Mouse (Mus musculus): ENCODE measurements at regions not wholly inside any gene's neighbourhood (a gene's known extent, or its start where the extent isn't known, plus 50 kb on each side); places are given as distances from the start of the nearest gene placed in this dataset.

DNA sequence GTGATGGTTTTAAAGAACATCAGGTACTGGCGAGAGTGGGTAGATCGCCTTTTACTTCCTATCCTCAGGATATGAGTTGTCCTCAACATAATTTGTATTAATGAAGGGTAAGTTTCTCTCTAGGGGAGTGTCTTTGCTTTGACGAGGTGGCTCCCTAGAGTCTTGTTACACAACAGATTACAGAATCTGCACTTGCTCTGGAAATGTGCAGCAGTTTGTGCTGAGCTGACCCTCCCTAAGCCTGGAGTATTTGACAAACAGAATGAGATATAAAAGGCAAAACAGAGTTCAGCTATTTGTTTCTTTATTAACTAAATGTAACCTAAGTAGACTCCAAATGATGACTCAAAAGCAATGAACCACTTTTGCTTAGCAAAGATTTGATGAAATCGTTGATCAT lies 136.8 kb upstream of the Mocs2 start:
- H3K4me3 ChIP-seq (replicated peaks): no peak overlapping the region
- H3K4me2 ChIP-seq (replicated peaks): no peak overlapping the region
- no peaks in the 10 kb centered on the region for H3K9me3 ChIP-seq
- no peak for ATAC-seq
- no peaks in the 10 kb centered on the region for H3K4me1 ChIP-seq (replicated peaks)
- no peak overlapping the region for H3K27ac ChIP-seq
- no peaks in the 10 kb centered on the region for H3K27me3 ChIP-seq
- no peaks in the 10 kb centered on the region for H3K36me3 ChIP-seq
- no peak overlapping the region for H3K9ac ChIP-seq (replicated peaks)
- WGBS: 78% methylated on average over 4 of the region's 4 CpGs

GRCm38 (mm10) chr13:114681887-114682286 lies 136.1 kb upstream of the Mocs2 start:
- Histone ChIP-seq H3K9me3 (no peaks in the 10 kb centered on the region), H3K4me2 (replicated peaks) (no peak overlapping the region), H3K4me1 (replicated peaks) (no peaks in the 10 kb centered on the region), H3K9ac (replicated peaks) (no peak overlapping the region), H3K36me3 (no peaks in the 10 kb centered on the region), H3K4me3 (replicated peaks) (no peak overlapping the region), H3K27ac (no peak overlapping the region), H3K27me3 (no peaks in the 10 kb centered on the region)
- WGBS: 90% methylated on average over 4 of the region's 4 CpGs
- ATAC-seq: no peak

DNA sequence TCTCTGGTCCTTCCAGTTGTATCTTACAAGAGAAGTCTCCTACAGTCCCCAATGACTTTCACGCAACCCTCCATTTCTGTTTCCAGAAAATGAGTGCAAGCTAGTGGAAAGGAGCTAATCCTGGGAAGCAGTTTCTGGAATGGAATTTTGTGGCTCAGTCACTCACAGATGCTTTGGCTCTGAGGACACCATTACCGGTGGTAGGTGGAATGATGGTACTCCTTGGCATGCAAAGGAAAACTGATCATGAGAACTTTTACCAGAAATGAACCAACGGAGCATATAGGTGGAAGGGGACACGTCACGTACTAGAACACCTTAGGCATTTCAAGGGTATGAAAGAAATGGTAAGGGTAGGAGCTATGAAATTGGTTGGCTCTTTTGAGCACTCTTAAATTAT lies 135.1 kb upstream of the Mocs2 start:
- H3K9ac ChIP-seq (replicated peaks): no peak overlapping the region
- H3K4me3 ChIP-seq (replicated peaks): no peak overlapping the region
- H3K27ac ChIP-seq: no peak overlapping the region
- no peaks in the 10 kb centered on the region for H3K4me1 ChIP-seq (replicated peaks)
- 96% methylated on average over 5 of the region's 5 CpGs for WGBS
- H3K36me3 ChIP-seq: no peaks in the 10 kb centered on the region
- H3K4me2 ChIP-seq (replicated peaks): no peak overlapping the region
- ATAC-seq: no peak
- H3K9me3 ChIP-seq: no peaks in the 10 kb centered on the region
- no peaks in the 10 kb centered on the region for H3K27me3 ChIP-seq

- H3K27ac ChIP-seq: no peak overlapping the region
These were observed 133.7 kb upstream of the Mocs2 start for GRCm38 (mm10) chr13:114684298-114684697.

DNA sequence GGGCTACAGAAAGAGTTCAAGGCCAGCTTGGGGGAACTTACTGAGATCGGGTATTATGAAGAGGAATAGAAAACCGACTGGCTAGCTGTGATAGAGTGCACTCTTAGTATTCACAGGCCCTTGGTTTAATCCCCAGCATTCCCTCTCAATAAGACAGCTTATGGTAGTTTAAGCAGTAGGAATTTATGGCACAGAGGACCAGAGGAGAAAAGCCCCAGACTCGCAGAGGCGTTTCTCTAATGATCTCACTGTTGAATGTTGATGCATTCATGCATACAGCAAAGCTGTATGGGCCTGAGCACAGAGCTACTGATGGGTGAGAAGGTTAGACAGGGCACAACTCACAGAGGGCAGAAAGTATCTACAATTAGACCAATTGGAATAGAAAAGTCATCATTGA lies 132.7 kb upstream of the Mocs2 start:
- H3K9ac ChIP-seq (replicated peaks): no peak overlapping the region
- no peak overlapping the region for H3K4me2 ChIP-seq (replicated peaks)
- WGBS: 49% methylated on average over 4 of the region's 4 CpGs
- H3K36me3 ChIP-seq: no peaks in the 10 kb centered on the region
- H3K27ac ChIP-seq: no peak overlapping the region
- no peaks in the 10 kb centered on the region for H3K4me1 ChIP-seq (replicated peaks)
- H3K4me3 ChIP-seq (replicated peaks): no peak overlapping the region
- no peak for ATAC-seq
- no peaks in the 10 kb centered on the region for H3K9me3 ChIP-seq
- no peaks in the 10 kb centered on the region for H3K27me3 ChIP-seq

More at GRCm38 (mm10) chr13:114684298-114684697, 133.7 kb upstream of the Mocs2 start:
- no peaks in the 10 kb centered on the region for H3K4me1 ChIP-seq (replicated peaks)
- H3K9ac ChIP-seq (replicated peaks): no peak overlapping the region
- H3K9me3 ChIP-seq: no peaks in the 10 kb centered on the region
- no peak for ATAC-seq
- H3K4me3 ChIP-seq (replicated peaks): no peak overlapping the region
- H3K36me3 ChIP-seq: no peaks in the 10 kb centered on the region
- 85% methylated on average over 1 of the region's 1 CpGs for WGBS
- no peak overlapping the region for H3K4me2 ChIP-seq (replicated peaks)
- no peaks in the 10 kb centered on the region for H3K27me3 ChIP-seq

DNA sequence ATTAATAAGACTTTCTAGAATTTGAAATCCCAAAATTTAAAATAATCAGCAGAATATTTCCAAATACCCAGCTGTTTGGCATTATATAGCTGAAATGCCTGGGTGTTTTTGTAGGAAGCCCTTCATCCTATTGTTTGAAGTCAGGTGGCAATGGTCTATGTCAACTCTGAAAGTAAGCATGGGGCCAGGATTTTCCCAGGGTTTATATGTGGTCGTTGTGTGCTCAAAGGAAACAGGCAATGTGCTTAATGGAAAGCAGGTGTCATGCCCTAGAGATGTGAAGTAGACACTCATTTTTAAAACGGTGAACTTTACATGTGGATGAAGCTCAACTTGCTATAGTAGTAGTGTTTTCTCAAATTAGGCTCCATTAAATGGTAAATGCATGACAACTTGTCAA lies 105.4 kb upstream of the Mocs2 start:
- Histone ChIP-seq H3K36me3 (no peaks in the 10 kb centered on the region), H3K4me1 (replicated peaks) (no peaks in the 10 kb centered on the region), H3K9ac (replicated peaks) (no peak overlapping the region), H3K27me3 (no peaks in the 10 kb centered on the region), H3K27ac (no peak overlapping the region), H3K9me3 (no peaks in the 10 kb centered on the region), H3K4me2 (replicated peaks) (no peak overlapping the region), H3K4me3 (replicated peaks) (no peak overlapping the region)
- ATAC-seq: no peak
- 82% methylated on average over 2 of the region's 2 CpGs for WGBS

GRCm38 (mm10) chr13:114719771-114720170 lies 98.3 kb upstream of the Mocs2 start:
- H3K4me2 ChIP-seq (replicated peaks): no peak overlapping the region
- H3K27ac ChIP-seq: no peak overlapping the region
- no peak overlapping the region for H3K9ac ChIP-seq (replicated peaks)
- no peaks in the 10 kb centered on the region for H3K27me3 ChIP-seq
- H3K4me1 ChIP-seq (replicated peaks): no peaks in the 10 kb centered on the region
- no peaks in the 10 kb centered on the region for H3K36me3 ChIP-seq
- H3K4me3 ChIP-seq (replicated peaks): no peak overlapping the region
- no peaks in the 10 kb centered on the region for H3K9me3 ChIP-seq
- ATAC-seq: no peak
- 47% methylated on average over 4 of the region's 4 CpGs for WGBS

GRCm38 (mm10) chr13:114726828-114727227 lies 91.2 kb upstream of the Mocs2 start:
- no peaks in the 10 kb centered on the region for H3K36me3 ChIP-seq
- H3K4me2 ChIP-seq (replicated peaks): no peak overlapping the region
- no peaks in the 10 kb centered on the region for H3K27me3 ChIP-seq
- no peaks in the 10 kb centered on the region for H3K4me1 ChIP-seq (replicated peaks)
- WGBS: 91% methylated on average over 4 of the region's 4 CpGs
- H3K4me3 ChIP-seq (replicated peaks): no peak overlapping the region
- H3K9me3 ChIP-seq: no peaks in the 10 kb centered on the region
- no peak for ATAC-seq
- H3K9ac ChIP-seq (replicated peaks): no peak overlapping the region
- H3K27ac ChIP-seq: no peak overlapping the region

- no peak overlapping the region for H3K27ac ChIP-seq
- H3K27me3 ChIP-seq: no peaks in the 10 kb centered on the region
- H3K4me2 ChIP-seq (replicated peaks): no peak overlapping the region
- H3K4me3 ChIP-seq (replicated peaks): no peak overlapping the region
- no peaks in the 10 kb centered on the region for H3K36me3 ChIP-seq
- no peaks in the 10 kb centered on the region for H3K9me3 ChIP-seq
- no peak overlapping the region for H3K9ac ChIP-seq (replicated peaks)
- 95% methylated on average over 7 of the region's 7 CpGs for WGBS
- ATAC-seq: no peak
- no peaks in the 10 kb centered on the region for H3K4me1 ChIP-seq (replicated peaks)
These were observed 83.0 kb upstream of the Mocs2 start for GRCm38 (mm10) chr13:114735066-114735465.

DNA sequence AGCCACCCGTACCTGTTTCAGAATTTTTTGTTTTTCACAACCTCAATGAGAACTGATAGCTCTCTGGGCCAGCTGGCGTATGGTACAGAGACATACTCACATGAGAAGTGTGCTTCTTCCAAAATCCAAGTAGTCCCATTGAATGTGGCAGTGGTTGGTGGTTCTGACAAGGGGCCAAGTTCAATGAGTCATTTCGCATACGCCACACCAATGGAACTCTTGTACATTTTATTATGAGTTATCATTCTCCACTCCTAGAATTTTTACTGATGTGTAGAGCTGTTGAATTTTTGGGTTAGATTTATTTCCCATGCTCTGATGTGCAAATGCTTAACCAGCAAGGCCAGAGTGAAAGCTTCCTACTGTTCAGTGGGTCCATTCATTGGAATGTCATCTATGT lies 82.0 kb upstream of the Mocs2 start:
- H3K9ac ChIP-seq (replicated peaks): no peak overlapping the region
- no peaks in the 10 kb centered on the region for H3K4me1 ChIP-seq (replicated peaks)
- no peak overlapping the region for H3K4me3 ChIP-seq (replicated peaks)
- 92% methylated on average over 4 of the region's 4 CpGs for WGBS
- H3K27me3 ChIP-seq: no peaks in the 10 kb centered on the region
- H3K27ac ChIP-seq: no peak overlapping the region
- no peak for ATAC-seq
- no peaks in the 10 kb centered on the region for H3K36me3 ChIP-seq
- H3K4me2 ChIP-seq (replicated peaks): no peak overlapping the region
- H3K9me3 ChIP-seq: no peaks in the 10 kb centered on the region

DNA sequence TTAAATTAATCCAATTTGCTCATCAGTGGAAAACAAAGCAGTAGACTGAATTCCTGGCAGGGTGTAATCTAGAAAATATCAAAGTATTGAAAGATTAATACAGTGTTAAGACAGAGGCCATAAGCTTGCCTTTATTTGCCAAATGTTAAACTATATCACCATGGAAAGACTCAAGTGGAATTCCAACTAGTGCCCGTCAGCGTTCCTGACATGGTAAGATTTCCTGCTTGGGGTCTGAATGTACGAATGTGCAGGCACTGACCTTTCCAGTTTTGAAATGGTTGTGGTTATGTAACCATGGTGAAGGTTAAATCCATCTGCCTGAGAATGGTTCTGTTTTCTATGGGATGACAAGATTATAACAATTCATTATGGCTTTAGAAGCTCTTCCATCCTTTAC lies 75.5 kb upstream of the Mocs2 start:
- no peak overlapping the region for H3K9ac ChIP-seq (replicated peaks)
- no peak overlapping the region for H3K4me3 ChIP-seq (replicated peaks)
- H3K4me2 ChIP-seq (replicated peaks): no peak overlapping the region
- H3K9me3 ChIP-seq: no peaks in the 10 kb centered on the region
- no peaks in the 10 kb centered on the region for H3K27me3 ChIP-seq
- no peak overlapping the region for H3K27ac ChIP-seq
- WGBS: 55% methylated on average over 3 of the region's 3 CpGs
- no peaks in the 10 kb centered on the region for H3K4me1 ChIP-seq (replicated peaks)
- H3K36me3 ChIP-seq: no peaks in the 10 kb centered on the region
- ATAC-seq: no peak

- no peaks in the 10 kb centered on the region for H3K4me1 ChIP-seq (replicated peaks)
- no peak overlapping the region for H3K27ac ChIP-seq
- no peak overlapping the region for H3K9ac ChIP-seq (replicated peaks)
- no peak for ATAC-seq
- H3K36me3 ChIP-seq: no peaks in the 10 kb centered on the region
- WGBS: 81% methylated on average over 2 of the region's 2 CpGs
- H3K4me2 ChIP-seq (replicated peaks): no peak overlapping the region
- H3K27me3 ChIP-seq: no peaks in the 10 kb centered on the region
- H3K9me3 ChIP-seq: no peaks in the 10 kb centered on the region
- H3K4me3 ChIP-seq (replicated peaks): no peak overlapping the region
These were observed 72.2 kb upstream of the Mocs2 start for GRCm38 (mm10) chr13:114745814-114746213.

- ATAC-seq: no peak
- Histone ChIP-seq H3K4me3 (replicated peaks) (no peak overlapping the region), H3K9ac (replicated peaks) (no peak overlapping the region), H3K4me2 (replicated peaks) (no peak overlapping the region), H3K27ac (no peak overlapping the region), H3K36me3 (no peaks in the 10 kb centered on the region), H3K9me3 (no peaks in the 10 kb centered on the region), H3K4me1 (replicated peaks) (no peaks in the 10 kb centered on the region), H3K27me3 (no peaks in the 10 kb centered on the region)
These were observed 60.6 kb upstream of the Mocs2 start for GRCm38 (mm10) chr13:114757459-114757858.

Data from midbrain, embryonic 13.5 days (tissue).